Mouse (Mus musculus) heart, adult 18-20 months (tissue): Measurements from ENCODE around the gene Celf2. TPM values are rescaled to one million over a fixed set of nuclear protein-coding genes. Genes with fewer than 3 reads are reported as not detected.
"Not testable (repeated sequence)": the region's sequence is repeated elsewhere in the genome, so short reads cannot be mapped to it uniquely, and the experiment has no call there.

Experiments
- DNase-seq, 2 experiments: peaks; one replicate each; pipeline ENCODE4 v3.0.0; 2021 to 2022; ENCODE audit warnings: mixed read lengths in 1 of 2
- long read RNA-seq, 2 experiments: library from polyadenylated mRNA; stranded (forward); transcript quantifications; one replicate each; pipeline ENCODE4 v2.0.0; 2021
- total RNA-seq, 2 experiments: library from RNA; stranded (reverse); gene quantifications; 2 replicates each; pipeline ENCODE4 v1.2.3; 2021

The Celf2 gene
- total RNA-seq, result 10 to 100 TPM; 53.5 to 65.7 TPM
- long read RNA-seq, experiment 1, full-length matches to known transcripts, result 5 of 23 reads
- long read RNA-seq, experiment 1, partial matches to known transcripts, result 8 of 23 reads
- long read RNA-seq, experiment 1, other reads (novel, unspliced or antisense), result 10 of 23 reads
- long read RNA-seq, experiment 2, full-length matches to known transcripts, result 3 of 8 reads
- long read RNA-seq, experiment 2, partial matches to known transcripts, result 2 of 8 reads
- long read RNA-seq, experiment 2, other reads (novel, unspliced or antisense), result 3 of 8 reads

DNA sequence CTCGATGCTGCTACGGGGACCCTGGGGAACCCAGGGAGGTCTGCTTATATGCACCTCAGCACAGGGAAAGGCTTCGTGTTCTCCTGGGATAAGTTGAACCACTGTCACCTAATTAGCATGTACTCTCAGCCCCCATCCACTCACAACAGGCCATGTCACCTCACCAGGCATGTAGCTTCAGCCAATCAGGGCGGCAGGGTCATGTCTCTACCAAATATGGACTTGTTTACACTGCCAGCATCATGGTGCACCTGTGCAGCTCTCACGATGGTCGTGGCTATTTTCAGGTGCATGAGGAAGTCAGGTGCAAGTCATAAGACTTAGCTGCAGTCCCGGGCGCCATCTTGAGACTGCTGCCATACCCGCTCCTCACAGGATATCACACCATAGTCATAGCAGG, at the start of gene Celf2:
Gene Celf2, minus strand, starts transcription at position 101 of the 400 bp plus-strand sequence.
- not testable (repeated sequence) for DNase-seq

DNA sequence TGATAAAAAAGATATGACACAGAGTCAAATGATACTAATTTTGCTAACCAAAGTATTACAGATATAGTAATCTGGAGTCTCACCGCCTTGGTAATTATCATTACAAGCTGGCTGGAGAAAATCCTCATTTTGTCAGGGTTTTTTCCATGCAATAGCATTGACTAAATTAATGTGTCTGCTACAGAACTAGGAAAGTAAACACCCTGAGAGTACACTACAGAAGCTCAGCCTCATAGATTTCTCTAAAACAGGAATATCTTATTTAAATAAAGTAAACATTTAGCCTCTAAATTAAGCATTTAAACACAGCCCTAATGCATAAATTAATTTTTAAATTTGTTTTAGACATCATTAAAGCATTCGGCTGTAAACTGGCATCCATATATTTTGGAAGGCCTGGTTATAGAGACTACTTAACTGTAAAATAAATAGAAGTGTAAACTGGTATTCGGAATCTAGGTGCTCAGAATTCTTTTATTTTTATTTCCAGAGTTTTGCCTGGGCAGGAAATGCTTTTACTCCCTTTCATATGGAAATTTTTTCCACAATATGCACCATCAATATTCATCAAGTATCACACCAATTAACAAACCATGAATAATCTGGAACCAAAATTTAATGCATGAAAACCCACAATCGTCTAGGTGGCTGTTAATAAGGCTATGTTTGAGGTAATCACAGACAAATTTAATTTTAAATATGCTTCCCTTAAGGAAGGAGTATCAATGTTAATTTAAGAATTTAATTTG, 46.0 kb upstream of the Celf2 start:
- no peak for DNase-seq

DNA sequence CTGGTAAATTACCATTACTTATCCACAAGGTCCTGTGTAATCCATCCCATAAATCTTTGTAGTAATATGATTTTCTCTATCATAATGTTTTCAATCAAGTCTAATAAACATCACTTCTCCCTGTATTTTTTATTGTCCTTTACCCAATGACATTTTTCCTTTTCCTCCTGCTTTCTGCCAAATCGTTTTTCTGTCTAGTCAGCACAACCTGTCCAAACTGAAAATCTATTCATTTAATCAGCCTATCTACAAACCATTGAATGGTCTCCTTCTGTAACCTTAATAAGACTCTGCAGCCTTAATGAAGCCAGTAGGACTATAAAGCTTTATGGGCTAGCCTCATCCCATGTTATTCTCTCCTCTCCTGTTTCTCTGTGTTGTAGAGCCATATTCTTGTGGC, 45.2 kb upstream of the Celf2 start:
- no peak for DNase-seq

DNA sequence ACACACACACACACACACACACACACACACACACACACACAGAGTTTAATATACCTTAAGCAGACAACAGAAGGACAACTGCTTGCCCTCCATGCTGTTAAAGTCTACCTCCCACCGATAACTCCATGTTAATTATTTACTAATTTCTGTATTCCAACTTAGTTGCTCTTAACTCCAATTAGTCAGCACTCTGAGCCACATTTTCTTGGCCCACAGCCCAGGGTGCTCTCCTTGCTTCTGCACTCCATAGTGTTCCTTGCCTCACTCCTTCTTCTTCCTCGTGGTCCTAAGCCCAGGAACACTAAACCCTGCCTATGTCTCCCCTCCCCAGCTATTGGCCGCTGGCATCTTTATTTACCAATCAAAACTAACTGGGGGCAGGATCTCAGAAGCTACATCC, 43.5 kb upstream of the Celf2 start:
- no peak for DNase-seq

DNA sequence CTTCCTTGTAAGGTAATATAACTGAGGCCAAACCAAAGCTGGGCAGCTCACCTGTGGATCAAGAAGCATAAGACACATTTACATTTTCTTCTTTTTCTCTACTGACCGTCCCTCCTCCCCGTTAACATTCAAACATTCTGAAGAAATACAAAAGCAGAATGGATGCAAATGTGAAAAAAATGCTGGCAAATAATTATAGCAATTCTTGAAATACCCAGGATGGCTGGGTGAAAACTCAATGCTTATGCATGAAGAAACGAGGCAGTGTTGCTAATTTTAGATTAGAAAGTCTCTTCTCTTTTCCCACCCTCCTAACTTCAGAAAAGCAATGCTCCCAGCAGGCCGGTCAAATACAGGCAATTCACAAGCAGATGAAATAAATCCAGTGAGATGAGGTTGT, 39.5 kb upstream of the Celf2 start:
- DNase-seq, result no peak

DNA sequence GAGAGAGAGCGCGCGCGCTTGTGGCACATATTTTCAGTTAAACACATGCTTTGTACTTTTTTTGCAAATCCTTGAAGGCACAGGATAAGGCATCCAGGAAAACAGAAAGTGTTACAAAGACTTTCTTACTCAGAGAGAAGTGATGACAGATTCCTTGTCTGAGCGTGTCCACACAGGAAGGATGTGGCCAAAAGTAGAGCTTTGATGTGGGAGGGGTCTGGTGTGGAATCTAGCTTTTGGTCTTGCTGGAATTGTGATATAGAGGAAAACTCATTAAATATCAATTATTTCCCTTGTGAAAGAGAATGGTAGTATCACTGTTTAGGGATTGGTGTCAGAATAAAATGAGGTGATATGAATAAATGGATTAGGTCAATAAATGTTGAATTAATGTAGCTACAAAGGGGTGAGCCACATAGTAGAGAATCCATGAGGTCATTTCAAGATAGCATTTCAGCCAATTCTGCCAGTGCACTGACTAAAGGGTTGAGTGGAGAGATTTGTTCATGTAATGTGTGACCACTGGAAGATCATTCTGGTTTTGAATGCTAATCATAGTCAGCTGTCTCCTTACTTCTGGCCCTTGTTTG, 25.3 kb upstream of the Celf2 start:
- DNase-seq, result no peak

DNA sequence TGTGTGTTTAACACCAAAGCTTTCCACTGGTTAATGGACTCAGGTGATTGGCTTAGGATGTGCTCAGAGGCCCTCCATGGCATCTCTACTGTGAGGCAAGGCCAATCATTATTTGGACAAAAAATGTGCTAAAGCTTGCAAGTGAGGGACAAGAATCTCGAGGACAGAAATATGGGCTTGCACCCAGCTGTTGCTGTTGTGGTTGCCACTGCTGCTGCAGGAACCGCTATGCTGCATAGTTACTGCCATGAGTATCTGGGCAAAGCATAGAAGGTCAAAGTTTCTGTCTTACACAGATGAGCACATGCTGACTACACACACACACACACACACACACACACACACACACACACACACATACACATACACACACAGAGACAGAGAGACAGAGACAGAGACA, 24.8 kb upstream of the Celf2 start:
- no peak for DNase-seq

DNA sequence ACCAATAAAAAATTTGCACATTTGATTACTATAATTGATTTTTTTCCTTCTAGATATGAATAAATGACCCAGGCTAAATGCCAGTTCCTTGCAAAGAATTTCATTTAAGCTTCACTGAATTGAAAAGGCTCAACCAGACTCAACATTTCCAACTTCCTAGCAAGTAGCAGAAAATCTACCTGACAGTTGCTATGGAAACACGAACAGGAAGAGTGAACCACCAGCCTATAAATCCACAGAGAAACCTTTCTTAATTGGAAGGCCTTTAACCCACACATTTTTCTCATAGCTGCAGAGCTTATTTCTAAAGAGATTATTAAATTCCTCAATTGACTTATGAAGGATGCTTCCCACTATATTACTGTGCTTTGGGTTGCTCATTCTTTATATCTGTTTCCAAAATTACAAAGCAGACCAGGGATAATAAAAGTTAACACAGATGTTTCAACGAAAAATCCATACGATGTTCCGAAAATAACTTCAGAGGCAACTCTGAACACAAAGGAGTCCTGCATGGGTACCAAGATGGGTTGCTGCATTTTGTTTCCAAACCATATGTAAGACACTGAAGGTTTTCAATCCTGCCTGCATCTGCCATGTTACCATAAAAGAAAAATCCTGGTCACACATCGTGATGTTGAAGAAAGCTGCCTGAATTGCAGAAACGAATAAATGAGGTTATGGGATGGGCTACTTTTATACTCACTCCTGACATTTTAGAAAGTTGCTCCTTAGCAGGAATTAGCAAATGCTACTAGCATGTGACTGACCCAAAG, 22.0 kb upstream of the Celf2 start:
- DNase-seq, result no peak

DNA sequence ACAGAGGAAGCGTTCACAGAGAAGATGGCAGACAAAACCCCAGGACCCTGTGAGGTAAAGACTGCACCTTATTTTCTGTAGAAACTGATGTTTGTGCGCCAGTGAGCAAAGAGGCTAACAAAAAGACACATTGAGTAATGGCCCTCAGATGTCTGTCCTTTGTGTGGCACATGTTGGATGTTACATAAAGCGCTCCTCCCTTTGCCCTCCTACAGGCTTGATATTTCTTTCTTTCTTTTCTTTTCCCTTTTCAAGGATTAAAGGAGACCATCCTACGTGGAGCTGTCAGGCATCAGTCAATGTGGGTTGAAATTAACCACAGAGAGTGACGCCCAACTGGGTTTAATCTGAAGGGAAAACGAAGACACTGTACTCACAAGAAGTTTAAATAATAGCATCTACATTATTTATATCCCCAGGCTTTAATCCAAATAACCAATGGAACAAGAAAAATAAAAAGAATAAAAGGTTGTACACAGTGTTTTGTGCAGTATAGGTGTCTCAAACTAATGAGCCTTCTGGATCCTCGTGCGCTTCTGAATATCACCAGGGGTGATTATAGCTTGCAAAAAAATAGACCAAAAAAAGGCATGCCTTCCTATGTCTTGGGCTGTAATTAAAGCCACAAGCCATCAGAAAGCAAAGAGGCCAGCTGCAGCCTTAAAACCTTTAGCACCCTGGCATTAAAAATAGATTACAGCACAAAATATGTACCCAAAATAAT, 21.3 kb upstream of the Celf2 start:
- DNase-seq, result no peak

DNA sequence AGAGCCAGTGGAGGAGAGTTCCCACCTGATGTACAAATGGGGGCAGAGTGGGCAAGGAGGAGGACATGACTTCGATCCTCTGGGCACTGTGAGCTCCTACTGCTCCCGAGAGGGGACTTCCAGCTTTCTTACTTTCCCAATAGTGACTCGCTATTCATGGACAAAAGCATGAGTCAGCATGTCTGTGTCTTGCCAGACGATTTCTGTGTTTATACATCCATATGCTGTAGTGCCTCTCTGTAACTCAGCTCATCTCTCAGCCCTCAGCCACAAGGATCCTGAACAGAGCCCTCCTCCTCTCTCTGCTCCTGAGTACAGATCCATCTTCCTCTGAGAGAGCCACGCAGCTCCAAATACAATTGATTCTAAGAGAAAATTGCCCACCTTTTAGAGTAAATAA, 20.3 kb upstream of the Celf2 start:
- DNase-seq, result no peak

DNA sequence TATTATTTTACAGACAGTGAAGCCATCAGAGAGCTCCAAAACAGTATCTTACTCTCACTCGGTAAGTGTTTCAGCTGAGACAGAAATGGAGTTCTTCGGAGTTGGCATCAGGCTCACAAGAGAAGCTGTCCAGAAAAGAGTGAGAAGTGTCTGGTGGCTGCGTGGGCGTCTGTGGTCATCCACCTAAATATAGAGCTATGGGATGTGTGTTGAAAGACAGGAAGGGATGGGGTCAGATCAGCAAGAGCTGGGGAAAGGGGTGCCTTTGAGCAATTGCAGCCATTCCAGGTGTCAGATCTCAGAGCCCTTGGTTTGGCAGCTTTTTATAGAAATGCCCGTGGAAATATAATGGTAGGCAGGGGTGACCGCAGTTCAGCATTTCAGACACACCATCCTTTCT, 17.3 kb upstream of the Celf2 start:
- no peak for DNase-seq

DNA sequence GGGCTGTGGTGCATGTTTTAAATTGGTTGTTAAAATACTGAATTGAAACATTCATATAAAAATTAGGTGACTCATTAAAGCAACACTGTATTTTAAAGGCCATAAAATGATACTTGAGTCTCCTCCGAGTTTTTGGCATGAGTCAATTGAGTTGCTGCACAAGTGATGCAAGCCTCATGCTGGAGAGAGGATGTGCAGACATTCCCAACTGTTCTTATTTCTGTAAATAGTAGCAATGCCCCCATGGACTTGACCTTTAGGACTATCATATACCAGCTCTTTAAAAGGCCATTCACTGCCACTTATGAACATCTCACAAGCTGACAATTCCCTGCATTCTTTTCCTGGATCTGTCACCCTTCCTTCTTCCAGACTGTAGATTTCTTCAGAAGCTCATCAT, 10.1 kb upstream of the Celf2 start:
- DNase-seq, result no peak

DNA sequence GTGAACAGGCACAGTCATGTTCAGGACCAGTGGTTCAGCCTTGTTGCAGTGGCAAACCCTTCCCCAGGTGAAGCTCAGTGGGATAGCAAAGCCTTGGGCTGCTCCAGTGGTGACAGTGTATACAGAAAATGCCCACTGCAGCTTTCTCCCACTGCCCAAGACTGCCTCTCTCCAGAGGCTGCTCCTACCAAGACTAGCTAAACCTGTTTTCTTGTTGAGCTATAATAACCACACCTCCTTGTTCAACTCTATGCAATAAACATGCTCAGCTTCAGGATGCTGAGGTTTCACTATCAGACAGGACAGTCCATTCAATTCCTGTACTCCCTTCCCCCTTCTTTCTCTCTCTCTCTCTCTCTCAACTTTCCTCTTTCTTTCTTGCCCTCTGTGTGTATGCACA, 15.9 kb downstream of the Celf2 start:
- no peak for DNase-seq

DNA sequence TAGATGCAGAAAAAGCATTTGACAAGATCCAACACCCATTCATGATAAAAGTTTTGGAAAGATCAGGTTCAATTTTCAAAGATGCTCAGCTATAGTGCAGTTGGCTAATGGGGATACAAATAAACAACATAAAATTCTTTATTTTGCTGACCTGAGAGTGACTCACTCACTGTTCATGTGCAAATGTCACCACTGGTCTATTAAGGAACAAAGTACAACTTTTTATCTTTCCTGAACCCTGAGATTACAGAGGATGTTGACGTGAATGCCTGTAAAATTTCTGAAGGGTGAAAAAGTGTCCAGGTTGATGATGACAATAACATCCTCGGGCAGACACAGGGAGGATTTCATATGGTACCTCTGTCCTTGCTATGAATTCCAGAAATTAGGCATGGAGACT, 24.4 kb downstream of the Celf2 start:
- no peak for DNase-seq

DNA sequence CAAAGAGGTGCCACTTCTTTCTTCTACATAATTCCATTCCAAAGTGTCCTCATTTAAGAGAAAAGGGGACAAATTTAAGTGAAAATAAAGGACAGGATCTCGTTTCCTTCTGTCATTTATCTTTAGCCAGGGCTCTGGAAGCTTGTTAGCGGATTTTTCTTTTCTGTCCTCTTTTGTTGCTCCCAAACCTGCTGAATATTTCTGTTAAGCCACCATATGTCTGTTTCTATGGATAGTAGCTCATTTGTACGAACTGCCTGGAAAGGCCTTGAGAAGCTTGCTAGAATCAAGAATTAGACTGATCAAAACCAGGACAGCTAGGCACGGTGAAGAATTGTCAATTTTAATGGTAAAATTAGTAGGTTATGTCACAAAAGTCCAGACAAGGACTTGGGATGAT, 27.3 kb downstream of the Celf2 start:
- no peak for DNase-seq

DNA sequence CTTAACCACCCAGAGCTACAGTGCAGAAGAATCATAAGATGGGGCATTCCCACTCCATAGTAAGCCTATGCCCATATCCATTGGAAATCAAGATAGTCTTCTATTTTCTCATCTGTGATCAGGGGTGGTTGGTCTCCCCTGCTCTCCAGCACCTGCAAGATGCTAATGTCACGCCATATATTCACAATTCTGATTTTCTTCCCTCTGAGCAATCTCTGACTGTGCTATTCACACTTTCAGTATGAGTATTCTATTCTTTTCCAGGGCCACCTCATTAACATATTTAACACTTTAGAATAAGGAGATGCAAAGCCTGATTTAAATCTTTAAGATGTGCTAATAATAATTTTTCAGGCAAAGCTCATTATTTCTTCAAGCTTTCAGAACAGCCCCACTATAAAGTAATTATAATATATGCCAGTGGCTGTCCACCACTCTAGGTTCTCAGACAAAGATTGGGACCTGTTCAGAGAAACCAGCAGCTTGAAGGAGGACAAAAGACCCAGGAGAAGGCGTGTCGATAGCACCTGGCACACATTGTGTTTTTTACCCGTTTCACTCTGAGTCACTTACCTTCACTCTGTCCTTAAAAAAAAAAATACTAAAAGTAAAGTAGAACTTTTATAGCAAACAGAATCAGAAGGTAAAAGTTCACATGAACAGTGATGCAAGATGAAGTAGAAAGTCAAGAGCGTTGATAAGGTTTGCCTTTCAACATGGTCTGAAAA, 48.9 kb downstream of the Celf2 start:
- DNase-seq, result no peak

DNA sequence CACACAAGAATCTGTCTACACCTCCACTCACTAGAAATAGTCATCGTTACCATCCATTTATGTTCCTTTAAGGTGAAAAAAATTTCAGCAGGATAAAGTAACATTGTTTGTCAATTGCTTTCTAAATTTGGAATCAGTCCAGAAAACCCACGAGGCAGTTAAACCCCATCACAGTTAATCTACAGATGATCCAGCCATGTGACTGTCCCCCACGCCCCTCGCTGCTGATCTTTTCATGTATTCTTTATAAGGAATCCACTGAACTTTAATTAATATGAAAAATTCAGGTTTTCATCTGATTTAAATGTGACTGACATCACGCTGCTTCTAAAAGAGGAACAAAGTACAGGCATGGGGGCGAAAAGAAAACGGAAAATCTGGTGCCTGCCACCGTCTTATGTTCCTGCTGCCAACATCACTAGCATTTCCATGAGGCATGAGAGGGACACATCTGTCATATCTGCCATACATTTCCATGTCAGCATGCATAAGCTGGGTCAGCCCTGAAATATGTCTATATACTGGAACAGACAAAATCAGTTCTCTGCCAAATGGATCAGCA, 70.6 kb downstream of the Celf2 start:
- no peak for DNase-seq

DNA sequence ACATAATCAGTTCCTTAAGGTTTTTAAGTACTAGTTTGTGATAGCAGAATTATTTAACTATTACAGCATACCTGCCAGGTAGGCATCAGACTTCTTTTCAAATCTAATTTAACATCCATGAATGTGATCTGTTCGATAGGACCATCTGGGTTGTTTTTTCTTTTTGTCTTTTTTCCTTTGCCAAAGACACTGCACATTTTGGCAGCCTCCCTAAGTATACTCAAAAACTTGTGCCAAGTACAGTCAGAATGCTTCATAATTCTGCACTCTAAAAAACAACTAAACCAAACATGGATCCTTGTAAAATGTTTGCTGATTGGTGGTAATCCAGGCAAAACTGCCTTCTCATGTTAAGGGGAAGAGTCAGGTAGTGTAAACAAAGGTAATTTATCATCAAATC, 82.9 kb downstream of the Celf2 start:
- DNase-seq, result no peak

DNA sequence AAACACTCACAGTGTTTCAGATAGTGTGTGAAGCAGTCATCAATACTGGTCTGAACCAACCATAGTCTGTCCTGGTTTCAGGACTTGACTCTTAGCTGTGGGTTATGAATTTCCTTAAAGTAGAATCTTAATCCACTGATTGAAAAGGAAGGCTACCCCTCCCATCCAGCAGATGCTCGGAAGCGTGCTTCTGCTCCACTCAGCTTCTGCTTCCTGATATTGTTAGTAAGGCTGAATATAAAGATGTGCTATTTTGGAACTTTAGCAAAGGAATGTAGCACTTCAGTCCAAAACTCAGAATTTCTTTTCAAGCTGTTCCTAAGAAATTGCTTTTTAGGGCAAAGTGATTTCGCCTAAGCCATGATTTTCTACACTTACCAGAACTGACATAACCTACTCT, 108.8 kb downstream of the Celf2 start:
- DNase-seq, result no peak

DNA sequence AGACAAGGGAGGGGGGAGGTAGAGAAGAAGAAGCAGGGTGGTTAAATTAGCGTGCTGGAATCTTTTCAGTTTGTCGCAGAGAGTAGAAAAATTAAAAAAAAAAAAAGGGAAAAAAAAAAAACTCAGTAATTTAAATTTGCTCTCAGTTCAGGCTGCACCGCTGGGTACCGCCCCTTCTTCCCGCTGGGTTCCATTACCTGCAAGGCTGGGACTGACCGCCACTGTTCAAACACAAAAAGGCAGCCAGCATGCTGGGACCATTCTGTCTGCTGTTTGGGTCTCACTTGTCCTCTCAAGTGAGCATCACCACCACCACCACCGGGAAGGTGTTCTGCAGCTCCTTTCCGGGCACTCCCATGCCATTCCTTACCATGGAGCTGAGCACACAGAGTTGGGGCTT, 113.4 kb downstream of the Celf2 start:
- DNase-seq, result no peak

DNA sequence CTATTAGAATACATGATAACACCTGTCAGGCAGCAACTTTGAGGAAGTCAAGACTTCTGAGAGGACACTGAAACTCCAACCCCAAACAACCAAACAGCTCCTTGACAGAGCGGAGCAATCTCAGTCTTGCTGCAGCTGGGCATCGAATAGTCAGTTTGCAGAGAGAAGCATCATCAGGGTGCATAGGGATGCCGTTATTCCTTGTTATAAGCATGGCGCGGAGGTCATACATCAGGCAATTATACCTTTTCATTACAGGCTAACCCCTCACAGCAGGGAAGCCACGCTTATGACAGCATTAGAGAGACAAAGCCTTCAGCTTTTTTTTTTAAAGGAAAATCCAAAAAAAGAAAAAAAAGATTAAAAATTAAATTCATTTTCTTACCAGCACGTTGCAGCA, 113.9 kb downstream of the Celf2 start:
- DNase-seq, result no peak
